In genomic region chr3:137293174-137293591, GRCm38 (mm10) we compare ENCODE assay signal across 9 mouse cellular contexts. TPM values are rescaled to one million over a fixed set of nuclear protein-coding genes. Genes with fewer than 3 reads are reported as not detected.
A peak's percentile ranks its signal among the peaks of the same experiment; 100 is the strongest.
DNase-seq lines count a peak whose midpoint lies in the region; ATAC-seq and TF ChIP-seq lines count a peak whose summit lies in the region.
"Had no signal": no experiment of that assay in that cellular context is flagged by ENCODE, and none has a peak within 500 bp of the region (broad histone marks: within the 10 kb centered on the region; RNA-seq: fewer than 3 reads in every experiment).

No protein-coding gene starts in this region.

- H3K79me2 ChIP-seq in MEL (ENCODE audit: control insufficient read depth, insufficient read depth, low read length, poor library complexity): no peaks in the 10 kb centered on the region
- no peaks in the 10 kb centered on the region for H3K79me2 ChIP-seq in liver, adult 2 months (ENCODE audit: control insufficient read depth, insufficient read depth, low read length)

- H3K9me3 ChIP-seq in MEL (replicated peaks; ENCODE audit: insufficient read depth, low read length): no peaks in the 10 kb centered on the region
- H3K9me3 ChIP-seq in heart, embryonic 15.5 days (replicated peaks): no peaks in the 10 kb centered on the region
- no peaks in the 10 kb centered on the region for H3K9me3 ChIP-seq in forebrain, embryonic 15.5 days
- H3K9me3 ChIP-seq in hindbrain, embryonic 10.5 days: no peaks in the 10 kb centered on the region
- H3K9me3 ChIP-seq in hindbrain, embryonic 11.5 days (ENCODE audit: control insufficient read depth, low read length): no peaks in the 10 kb centered on the region
- H3K9me3 ChIP-seq: limb, embryonic 12.5 days had no signal

- no peak for TF ChIP-seq RAD21 in MEL (IDR thresholded peaks at IDR 0.05; ENCODE audit: low read depth, low read length)

- peak in 1 of 2 experiments; percentile 75; a peak in 3 of 4 replicates for TF ChIP-seq EP300 in MEL (IDR thresholded peaks at IDR 0.05; ENCODE audit: low read depth in 1 of 2, low read length in 2 of 2)

- DNase-seq in 416B (ENCODE audit: low read depth) (peak; percentile 84), MEL (ENCODE audit: low read depth, low spot score) (peak; percentile 67)
- DNase-seq in liver, adult 2 months (ENCODE audit: extremely low read depth, low read depth, low spot score): peak; percentile 0
- no peak for DNase-seq in thymus, postnatal 0 days (ENCODE audit: low spot score)
- DNase-seq in hindbrain, embryonic 10.5 days (ENCODE audit: low spot score): no peak
- no peak for DNase-seq in hindbrain, embryonic 11.5 days (ENCODE audit: low spot score)

- H3K4me2 ChIP-seq in heart, embryonic 15.5 days: peak overlapping the region; percentile 51
- H3K4me2 ChIP-seq in forebrain, embryonic 15.5 days (replicated peaks): no peak overlapping the region
- H3K4me2 ChIP-seq in hindbrain, embryonic 11.5 days (replicated peaks; ENCODE audit: low read depth, low read length): no peak overlapping the region
- H3K4me2 ChIP-seq: limb, embryonic 12.5 days had no signal

- TF ChIP-seq CTCF in MEL (IDR thresholded peaks at IDR 0.05 in 2 of 3, conservative IDR thresholded peaks at IDR 0.05 in 1 of 3; ENCODE audit: control insufficient read depth in 1 of 3, insufficient read depth in 1 of 3, low read depth in 2 of 3, low read length in 3 of 3, poor library complexity in 1 of 3, severe bottlenecking in 1 of 3): no peak
- TF ChIP-seq CTCF in liver, adult 2 months (IDR thresholded peaks at IDR 0.05; ENCODE audit: low read depth, low read length): no peak

- peaks cover 0 to 2% of the 10 kb centered on the region in 2 experiments; a peak in 1 of 4 replicates for H3K36me3 ChIP-seq in MEL (ENCODE audit: control insufficient read depth in 1 of 2, insufficient read depth in 2 of 2, low read length in 2 of 2)
- no peaks in the 10 kb centered on the region for H3K36me3 ChIP-seq in heart, embryonic 15.5 days
- no peaks in the 10 kb centered on the region for H3K36me3 ChIP-seq in liver, adult 2 months (ENCODE audit: control insufficient read depth, insufficient read depth, low read length)
- no peaks in the 10 kb centered on the region for H3K36me3 ChIP-seq in forebrain, embryonic 15.5 days
- no peaks in the 10 kb centered on the region for H3K36me3 ChIP-seq in hindbrain, embryonic 10.5 days
- no peaks in the 10 kb centered on the region for H3K36me3 ChIP-seq in hindbrain, embryonic 11.5 days (ENCODE audit: control insufficient read depth, insufficient read depth, low read length)
- H3K36me3 ChIP-seq: limb, embryonic 12.5 days had no signal

- no peaks in the 10 kb centered on the region for H3K4me1 ChIP-seq in MEL (ENCODE audit: control insufficient read depth in 1 of 2, insufficient read depth in 2 of 2, low read length in 2 of 2)
- peaks cover 9% of the 10 kb centered on the region for H3K4me1 ChIP-seq in heart, embryonic 15.5 days (replicated peaks)
- H3K4me1 ChIP-seq in liver, adult 2 months (ENCODE audit: control insufficient read depth, insufficient read depth, low read length): no peaks in the 10 kb centered on the region
- peaks cover 3% of the 10 kb centered on the region; the same call in 1 of the 2 replicates for H3K4me1 ChIP-seq in forebrain, embryonic 15.5 days
- no peaks in the 10 kb centered on the region for H3K4me1 ChIP-seq in hindbrain, embryonic 10.5 days (replicated peaks)
- no peaks in the 10 kb centered on the region for H3K4me1 ChIP-seq in hindbrain, embryonic 11.5 days (replicated peaks; ENCODE audit: control insufficient read depth, insufficient read depth, low read length)
- H3K4me1 ChIP-seq: limb, embryonic 12.5 days had no signal

- TF ChIP-seq POLR2A in MEL (IDR thresholded peaks at IDR 0.05; ENCODE audit: control insufficient read depth in 1 of 2, insufficient read depth in 1 of 2, low read depth in 1 of 2, low read length in 2 of 2, poor library complexity in 1 of 2): no peak
- no peak for TF ChIP-seq POLR2A in liver, adult 2 months (IDR thresholded peaks at IDR 0.05; ENCODE audit: extremely low read depth, insufficient read depth, low read length)

- H3K27ac ChIP-seq in MEL (ENCODE audit: control insufficient read depth, low read depth, low read length): no peak overlapping the region
- H3K27ac ChIP-seq in heart, embryonic 15.5 days: peak overlapping the region; percentile 81
- no peak overlapping the region for H3K27ac ChIP-seq in liver, adult 2 months (replicated peaks; ENCODE audit: insufficient read depth, low read depth, low read length)
- H3K27ac ChIP-seq in forebrain, embryonic 15.5 days (replicated peaks): no peak overlapping the region
- no peak overlapping the region for H3K27ac ChIP-seq in hindbrain, embryonic 10.5 days
- no peak overlapping the region for H3K27ac ChIP-seq in hindbrain, embryonic 11.5 days (ENCODE audit: low read depth, low read length)
- H3K27ac ChIP-seq: limb, embryonic 12.5 days had no signal

- ATAC-seq in heart, embryonic 15.5 days (replicated peaks; ENCODE audit: insufficient number of reproducible peaks, insufficient read depth, low FRiP score, low read depth): peak; percentile 93
- ATAC-seq in forebrain, embryonic 15.5 days (replicated peaks): no peak
- no peak for ATAC-seq in hindbrain, embryonic 11.5 days (ENCODE audit: low FRiP score)

- no peaks in the 10 kb centered on the region; a peak in 1 of 4 replicates for H3K27me3 ChIP-seq in MEL (ENCODE audit: control insufficient read depth in 1 of 2, insufficient read depth in 2 of 2, low read length in 2 of 2)
- no peaks in the 10 kb centered on the region for H3K27me3 ChIP-seq in heart, embryonic 15.5 days
- no peaks in the 10 kb centered on the region for H3K27me3 ChIP-seq in liver, adult 2 months (ENCODE audit: control insufficient read depth, insufficient read depth, low read length)
- no peaks in the 10 kb centered on the region for H3K27me3 ChIP-seq in forebrain, embryonic 15.5 days
- no peaks in the 10 kb centered on the region for H3K27me3 ChIP-seq in hindbrain, embryonic 10.5 days (ENCODE audit: insufficient read depth, poor library complexity, severe bottlenecking)
- H3K27me3 ChIP-seq in hindbrain, embryonic 11.5 days (ENCODE audit: control insufficient read depth, insufficient read depth, low read length): no peaks in the 10 kb centered on the region

- H3K9ac ChIP-seq in MEL (ENCODE audit: control insufficient read depth, low read depth, low read length, poor library complexity, severe bottlenecking): no peak overlapping the region
- no peak overlapping the region for H3K9ac ChIP-seq in heart, embryonic 15.5 days
- no peak overlapping the region for H3K9ac ChIP-seq in liver, adult 2 months (ENCODE audit: low read depth, low read length)
- no peak overlapping the region for H3K9ac ChIP-seq in forebrain, embryonic 15.5 days (replicated peaks)
- no peak overlapping the region for H3K9ac ChIP-seq in hindbrain, embryonic 11.5 days (ENCODE audit: low read depth, low read length)
- H3K9ac ChIP-seq: limb, embryonic 12.5 days had no signal

- H3K4me3 ChIP-seq in MEL (ENCODE audit: control insufficient read depth in 1 of 2, insufficient read depth in 1 of 2, low read depth in 2 of 2, low read length in 2 of 2): peak overlapping the region; percentile 43 to 47
- peak overlapping the region; percentile 27 for H3K4me3 ChIP-seq in heart, embryonic 15.5 days
- peak overlapping the region; percentile 21; the same call in 1 of the 2 replicates for H3K4me3 ChIP-seq in liver, adult 2 months (ENCODE audit: insufficient read depth, low read depth, low read length)
- no peak overlapping the region for H3K4me3 ChIP-seq in forebrain, embryonic 15.5 days
- no peak overlapping the region for H3K4me3 ChIP-seq in hindbrain, embryonic 10.5 days
- no peak overlapping the region for H3K4me3 ChIP-seq in hindbrain, embryonic 11.5 days (ENCODE audit: low read depth, low read length)
- H3K4me3 ChIP-seq: limb, embryonic 12.5 days had no signal

- under 1% methylated on average over 6 of the region's 6 CpGs for WGBS in heart, embryonic 15.5 days
- 63% methylated on average over 6 of the region's 6 CpGs for WGBS in liver, adult 2 months
- WGBS in forebrain, embryonic 15.5 days: 70% methylated on average over 6 of the region's 6 CpGs
- WGBS in hindbrain, embryonic 10.5 days: 80% methylated on average over 6 of the region's 6 CpGs
- 76% methylated on average over 6 of the region's 6 CpGs for WGBS in hindbrain, embryonic 11.5 days

TF ChIP-seq in MEL, 35 proteins besides CTCF, POLR2A, EP300 and RAD21 (continues in another document):
- TF ChIP-seq UBTF (IDR thresholded peaks at IDR 0.05; ENCODE audit: borderline replicate concordance, insufficient read depth, low read depth, low read length): no peak
- no peak for TF ChIP-seq TAL1 (IDR thresholded peaks at IDR 0.05; ENCODE audit: low read length)
- TF ChIP-seq CHD1 (IDR thresholded peaks at IDR 0.05; ENCODE audit: low read depth, low read length): no peak
- TF ChIP-seq RCOR1 (IDR thresholded peaks at IDR 0.05; ENCODE audit: low read depth, low read length): peak; percentile 60; the same call in 1 of the 2 replicates
- no peak for TF ChIP-seq CHD2 (IDR thresholded peaks at IDR 0.05; ENCODE audit: low read length)
- TF ChIP-seq SMC3 (IDR thresholded peaks at IDR 0.05; ENCODE audit: low read depth, low read length): no peak
- no peak for TF ChIP-seq BHLHE40 (IDR thresholded peaks at IDR 0.05; ENCODE audit: borderline replicate concordance, low read depth, low read length)
- TF ChIP-seq GABPA (IDR thresholded peaks at IDR 0.05; ENCODE audit: low read depth, low read length): no peak
- no peak for TF ChIP-seq NRF1 (IDR thresholded peaks at IDR 0.05; ENCODE audit: insufficient read depth, low read depth, low read length, poor library complexity, severe bottlenecking)
- TF ChIP-seq SIN3A (IDR thresholded peaks at IDR 0.05; ENCODE audit: low read length): no peak
- TF ChIP-seq MYC (IDR thresholded peaks at IDR 0.05; ENCODE audit: low read depth, low read length): no peak
- TF ChIP-seq E2F4 (IDR thresholded peaks at IDR 0.05; ENCODE audit: borderline replicate concordance, low read depth, low read length): no peak
- no peak for TF ChIP-seq MYB (IDR thresholded peaks at IDR 0.05; ENCODE audit: low read depth, low read length)
- no peak for TF ChIP-seq POLR2AphosphoS2 (IDR thresholded peaks at IDR 0.05; ENCODE audit: low read length)

RNA-seq across cellular contexts. Expression of gene Emcn, which starts 47.7 kb away (rescaled TPM):
- total RNA-seq in MEL (2012; rRNA removed): not detected in 2 replicates
- polyA plus RNA-seq in MEL (2012; ENCODE audit: insufficient read depth in 1 of 2, insufficient read length in 2 of 2, low read depth in 1 of 2, low replicate concordance in 2 of 2, missing spikeins in 1 of 2): not detected
- 61.4 and 61.9 TPM in 2 replicates for polyA plus RNA-seq in heart, embryonic 15.5 days (2015; fragmentation: Nextera tagmentation; extraction: Ambion mirVana)
- total RNA-seq in liver, adult 2 months (2014; rRNA removed): 4.1 TPM in 2 replicates
- 1.1 and 1.5 TPM in 2 replicates for polyA plus RNA-seq in liver, adult 2 months (2012; rRNA removed)
- 7.0 and 8.1 TPM in 2 replicates for polyA plus RNA-seq in thymus, postnatal 0 days (2015; fragmentation: Nextera tagmentation; extraction: Ambion mirVana)
- polyA plus RNA-seq in forebrain, embryonic 15.5 days (2015; fragmentation: Nextera tagmentation; extraction: Ambion mirVana): 8.0 and 9.0 TPM in 2 replicates
- 20.7 and 25.0 TPM in 2 replicates for polyA plus RNA-seq in hindbrain, embryonic 10.5 days (2016; fragmentation: Nextera tagmentation; extraction: Ambion mirVana)
- polyA plus RNA-seq in hindbrain, embryonic 11.5 days (2014; fragmentation: Nextera tagmentation; extraction: Ambion mirVana): 29.8 and 30.9 TPM in 2 replicates

Comparison
In these comparisons a context has a peak if more than half of its experiments do, and no peak if none do; other contexts are left out.
1. DNase-seq: peak in 416B (single experiment), MEL (single experiment) and liver, adult 2 months (single experiment); none in thymus, postnatal 0 days (single experiment), hindbrain, embryonic 10.5 days (single experiment) and hindbrain, embryonic 11.5 days (single experiment).
2. H3K4me3 ChIP-seq: peak in MEL (2 of 2), heart, embryonic 15.5 days (single experiment) and liver, adult 2 months (single experiment); none in forebrain, embryonic 15.5 days (single experiment), hindbrain, embryonic 10.5 days (single experiment) and hindbrain, embryonic 11.5 days (single experiment).